Mouse (Mus musculus) MEL (cell line): ENCODE data around the gene Myh7. TPM values are rescaled to one million over a fixed set of nuclear protein-coding genes. Genes with fewer than 3 reads are reported as not detected.

ENCODE experiments used
- DNase-seq: peaks from one replicate; pipeline ENCODE4 v3.0.0; 2011; ENCODE audit warnings: low read depth, low spot score
- H3K27ac ChIP-seq: 2 replicates; pipeline ENCODE4 v1.5.1; 2012; ENCODE audit warnings: low read depth, mild to moderate bottlenecking, control low read depth, low read length, moderate library complexity; ENCODE audit not compliant: control insufficient read depth
- H3K27me3 ChIP-seq, 2 experiments: fragments of 150-350 bp in 1 of 2; sonication (generic) in 1 of 2; 2 replicates each; pipeline ENCODE4 v1.6.1; 2012; ENCODE audit warnings: low read length in 2 of 2, mild to moderate bottlenecking in 2 of 2, improper control_type of control experiment in 1 of 2, moderate library complexity in 1 of 2; ENCODE audit not compliant: insufficient read depth in 2 of 2, control insufficient read depth in 1 of 2
- H3K36me3 ChIP-seq, 2 experiments: 2 replicates each; pipeline ENCODE4 v1.6.1; 2012 to 2014; ENCODE audit warnings: low read length in 2 of 2, improper control_type of control experiment in 1 of 2, inconsistent platforms in 1 of 2, mild to moderate bottlenecking in 1 of 2; ENCODE audit not compliant: insufficient read depth in 2 of 2, control insufficient read depth in 1 of 2
- H3K4me1 ChIP-seq, 2 experiments: fragments of 150-350 bp in 1 of 2; sonication (generic) in 1 of 2; 2 replicates each; pipeline ENCODE4 v1.6.1; 2012; ENCODE audit warnings: low read length in 2 of 2, improper control_type of control experiment in 1 of 2, mild to moderate bottlenecking in 1 of 2; ENCODE audit not compliant: insufficient read depth in 2 of 2, control insufficient read depth in 1 of 2
- H3K4me3 ChIP-seq, 2 experiments: fragments of 150-350 bp in 1 of 2; sonication (generic) in 1 of 2; 2 replicates each; pipeline ENCODE4 v1.5.1; 2012; ENCODE audit warnings: low read depth in 2 of 2, low read length in 2 of 2, mild to moderate bottlenecking in 2 of 2, moderate library complexity in 2 of 2, control low read depth in 1 of 2, improper control_type of control experiment in 1 of 2; ENCODE audit not compliant: control insufficient read depth in 1 of 2, insufficient read depth in 1 of 2
- H3K79me2 ChIP-seq: 2 replicates; pipeline ENCODE4 v1.6.1; 2012; ENCODE audit warnings: mild to moderate bottlenecking, low read length, moderate library complexity; ENCODE audit not compliant: control insufficient read depth, poor library complexity, insufficient read depth
- H3K9ac ChIP-seq: 2 replicates; pipeline ENCODE4 v1.6.1; 2012; ENCODE audit warnings: low read depth, mild to moderate bottlenecking, control low read depth, low read length, moderate library complexity; ENCODE audit not compliant: control insufficient read depth, poor library complexity, severe bottlenecking
- H3K9me3 ChIP-seq: fragments of 150-350 bp; sonication (generic); replicated peaks from 2 replicates; pipeline ENCODE4 v1.6.1; 2012; ENCODE audit warnings: mild to moderate bottlenecking, low read length, improper control_type of control experiment, moderate library complexity; ENCODE audit not compliant: insufficient read depth
- ELF1 ChIP-seq: IDR thresholded peaks from 2 replicates; pipeline ENCODE4 v1.6.1; 2014; ENCODE audit warnings: low read depth, mild to moderate bottlenecking, inconsistent platforms, low read length, improper control_type of control experiment, moderate library complexity
- EP300 ChIP-seq, 2 experiments: IDR thresholded peaks; 2 replicates each; pipeline ENCODE4 v1.6.1; 2011; ENCODE audit warnings: improper control_type of control experiment in 2 of 2, low read length in 2 of 2, low read depth in 1 of 2, mild to moderate bottlenecking in 1 of 2
- ETS1 ChIP-seq: IDR thresholded peaks from 2 replicates; pipeline ENCODE4 v1.6.1; 2012; ENCODE audit warnings: low read depth, mild to moderate bottlenecking, inconsistent platforms, low read length, improper control_type of control experiment, moderate library complexity
- KAT2A ChIP-seq: conservative IDR thresholded peaks from 2 replicates; pipeline ENCODE4 v1.6.1; 2012; ENCODE audit warnings: low read depth, low read length, improper control_type of control experiment, inconsistent platforms
- MEF2A ChIP-seq: IDR thresholded peaks from 2 replicates; pipeline ENCODE4 v1.6.1; 2014; ENCODE audit warnings: low read depth, mild to moderate bottlenecking, inconsistent platforms, low read length, improper control_type of control experiment; ENCODE audit not compliant: poor library complexity, insufficient replicate concordance, severe bottlenecking; ENCODE audit errors: extremely low read depth
- NELFE ChIP-seq: IDR thresholded peaks from 2 replicates; pipeline ENCODE4 v1.6.1; 2011; ENCODE audit warnings: low read depth, low read length, improper control_type of control experiment
- NRF1 ChIP-seq: IDR thresholded peaks from 2 replicates; pipeline ENCODE4 v1.6.1; 2014; ENCODE audit warnings: low read depth, mild to moderate bottlenecking, inconsistent platforms, low read length, improper control_type of control experiment, moderate library complexity; ENCODE audit not compliant: poor library complexity, insufficient read depth, severe bottlenecking
- POLR2A ChIP-seq, 2 experiments: IDR thresholded peaks; 2 replicates each; pipeline ENCODE4 v1.6.1; 2011 to 2012; ENCODE audit warnings: low read length in 2 of 2, mild to moderate bottlenecking in 2 of 2, control low read depth in 1 of 2, improper control_type of control experiment in 1 of 2, low read depth in 1 of 2, moderate library complexity in 1 of 2; ENCODE audit not compliant: control insufficient read depth in 1 of 2, insufficient read depth in 1 of 2, poor library complexity in 1 of 2
- RAD21 ChIP-seq: IDR thresholded peaks from 2 replicates; pipeline ENCODE4 v1.6.1; 2011; ENCODE audit warnings: mild to moderate bottlenecking, low read depth, low read length, improper control_type of control experiment
- TAL1 ChIP-seq: IDR thresholded peaks from 2 replicates; pipeline ENCODE4 v1.6.1; 2012; ENCODE audit warnings: mild to moderate bottlenecking, inconsistent platforms, low read length, moderate library complexity, mixed read lengths
- ZKSCAN1 ChIP-seq: IDR thresholded peaks from 2 replicates; pipeline ENCODE4 v1.6.1; 2012; ENCODE audit warnings: low read depth, mild to moderate bottlenecking, inconsistent platforms, low read length, improper control_type of control experiment, moderate library complexity
- polyA plus RNA-seq, 2 experiments: library from polyadenylated mRNA; stranded (reverse) in 1 of 2; unstranded in 1 of 2; fragments of >175 nt in 1 of 2; fragments of >200 nt in 1 of 2; gene quantifications; 2 replicates each; pipeline versions ENCODE4 v1.2.1 to v1.2.4; 2012; ENCODE audit warnings: low replicate concordance in 2 of 2, low read depth in 1 of 2; ENCODE audit not compliant: insufficient read length in 2 of 2, insufficient read depth in 1 of 2, missing spikeins in 1 of 2
- total RNA-seq: library from RNA; depleted of rRNA; stranded (reverse); fragments of 300-350 nt; gene quantifications from 2 replicates; pipeline ENCODE4 v1.2.3, GENCODE M21; 2012

Myh7 gene
- total and polyA plus RNA-seq, 3 experiments = not detected

GRCm38 (mm10) chr14:54926401-54927158 is 67.8 kb downstream of the Myh7 start:
- H3K79me2 ChIP-seq = no peaks in the 10 kb centered on the region
- no peak overlapping the region for H3K27ac ChIP-seq
- no peaks in the 10 kb centered on the region; a peak in 1 of 4 replicates for H3K36me3 ChIP-seq
- H3K9me3 ChIP-seq = no peaks in the 10 kb centered on the region
- peaks cover 8 to 9% of the 10 kb centered on the region in 2 experiments for H3K4me1 ChIP-seq
- no peak for TF ChIP-seq ELF1
- no peak for TF ChIP-seq RAD21
- peak in 1 of 2 experiments; percentile 25; a peak in 1 of 4 replicates for TF ChIP-seq POLR2A (IDR thresholded peaks at IDR 0.05; ENCODE audit: control insufficient read depth in 1 of 2, insufficient read depth in 1 of 2, low read depth in 1 of 2, low read length in 2 of 2, poor library complexity in 1 of 2)
- no peak for TF ChIP-seq ETS1
- no peak for DNase-seq
- H3K27me3 ChIP-seq = peaks cover 3% of the 10 kb centered on the region in 2 experiments
- no peak overlapping the region for H3K4me3 ChIP-seq
- no peak overlapping the region for H3K9ac ChIP-seq

GRCm38 (mm10) chr14:54925349-54926342 is 68.8 kb downstream of the Myh7 start, which contains the start of gene Efs:
TSS of gene Efs (minus strand) at chr14:54926126.
- no peaks in the 10 kb centered on the region for H3K9me3 ChIP-seq
- H3K4me3 ChIP-seq = no peak within 1 kb of the TSS
- TF ChIP-seq ZKSCAN1 (no peak), MEF2A (no peak), KAT2A (no peak), RAD21 (no peak), NRF1 (no peak), EP300 (IDR thresholded peaks at IDR 0.05; ENCODE audit: low read depth in 1 of 2, low read length in 2 of 2) (no peak), POLR2A (IDR thresholded peaks at IDR 0.05; ENCODE audit: control insufficient read depth in 1 of 2, insufficient read depth in 1 of 2, low read depth in 1 of 2, low read length in 2 of 2, poor library complexity in 1 of 2) (no peak), NELFE (no peak), TAL1 (no peak)
- TF ChIP-seq, all 39 proteins: peak for 0
- peaks cover 3% of the 10 kb centered on the region in 2 experiments for H3K27me3 ChIP-seq
- DNase-seq = no peak
- peaks cover 8 to 9% of the 10 kb centered on the region in 2 experiments for H3K4me1 ChIP-seq
- H3K9ac ChIP-seq = no peak within 1 kb of the TSS
- no peak within 1 kb of the TSS for H3K27ac ChIP-seq
- H3K36me3 ChIP-seq = no peaks in the 10 kb centered on the region; a peak in 1 of 4 replicates
- H3K79me2 ChIP-seq = no peaks in the 10 kb centered on the region
